Mouse (Mus musculus) forebrain, embryonic 13.5 days (tissue): ENCODE measurements at regions not wholly inside any gene's neighbourhood (a gene's known extent, or its start where the extent isn't known, plus 50 kb on each side); places are given as distances from the start of the nearest gene placed in this dataset.

Experiments used
- ATAC-seq: fragments of 200-750 bp; cut with Nextera tagmentation; 2 replicates; pipeline ENCODE4 v1.8.0; 2017
- H3K27ac ChIP-seq: fragments of 300-500 bp; sonication (generic); 2 replicates; pipeline ENCODE4 v1.5.1; 2015; ENCODE audit warnings: inconsistent platforms, mild to moderate bottlenecking, moderate library complexity
- H3K27me3 ChIP-seq: fragments of 300-500 bp; sonication (generic); 2 replicates; pipeline ENCODE4 v1.6.1; 2015; ENCODE audit warnings: mild to moderate bottlenecking, inconsistent platforms
- H3K36me3 ChIP-seq: fragments of 300-500 bp; sonication (generic); 2 replicates; pipeline ENCODE4 v1.6.1; 2015; ENCODE audit warnings: mild to moderate bottlenecking, inconsistent platforms; ENCODE audit not compliant: poor library complexity, severe bottlenecking
- H3K4me1 ChIP-seq: fragments of 300-500 bp; sonication (generic); 2 replicates; pipeline ENCODE4 v1.6.1; 2015; ENCODE audit warnings: inconsistent platforms
- H3K4me2 ChIP-seq: fragments of 300-500 bp; sonication (generic); 2 replicates; pipeline ENCODE4 v1.6.1; 2015; ENCODE audit warnings: inconsistent platforms, mild to moderate bottlenecking, moderate library complexity
- H3K4me3 ChIP-seq: fragments of 300-500 bp; sonication (generic); 2 replicates; pipeline ENCODE4 v1.5.1; 2015; ENCODE audit warnings: mild to moderate bottlenecking, inconsistent platforms
- H3K9ac ChIP-seq: fragments of 300-500 bp; sonication (generic); 2 replicates; pipeline ENCODE4 v1.6.1; 2015; ENCODE audit warnings: mild to moderate bottlenecking, inconsistent platforms
- H3K9me3 ChIP-seq: fragments of 300-500 bp; sonication (generic); replicated peaks from 2 replicates; pipeline ENCODE4 v1.6.1; 2016; ENCODE audit warnings: inconsistent platforms
- WGBS: fragments of 180-500 bp; shearing (Covaris S2); methylation state at CpG from one replicate; pipeline ENCODE4 v1.1.7; 2015; 5-methylcytosine and 5-hydroxymethylcytosine counted together

DNA sequence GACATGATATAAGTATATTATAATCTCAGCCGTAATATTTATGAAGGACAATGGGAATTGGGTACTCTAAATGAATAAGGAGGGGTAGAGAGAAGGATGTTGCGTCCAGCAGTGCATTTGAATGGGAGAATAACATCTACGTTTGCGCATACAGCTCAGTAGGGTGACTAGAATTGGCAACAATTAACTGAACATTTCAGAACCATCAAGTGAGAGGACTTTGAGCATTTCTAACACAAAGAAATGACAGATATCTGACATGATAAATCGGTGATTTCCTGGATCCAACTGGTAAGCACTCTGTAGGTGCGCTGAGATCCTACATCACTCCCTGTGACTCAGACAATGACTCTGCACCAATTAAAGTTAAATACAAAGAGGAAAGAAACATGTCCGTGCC lies 431.3 kb downstream of the Ipmk start:
- Histone ChIP-seq H3K27me3 (no peaks in the 10 kb centered on the region), H3K4me1 (no peaks in the 10 kb centered on the region), H3K4me2 (no peak overlapping the region), H3K9ac (no peak overlapping the region), H3K27ac (no peak overlapping the region), H3K9me3 (no peaks in the 10 kb centered on the region), H3K36me3 (no peaks in the 10 kb centered on the region), H3K4me3 (no peak overlapping the region)
- WGBS = 86% methylated on average over 7 of the region's 7 CpGs
- ATAC-seq = no peak

DNA sequence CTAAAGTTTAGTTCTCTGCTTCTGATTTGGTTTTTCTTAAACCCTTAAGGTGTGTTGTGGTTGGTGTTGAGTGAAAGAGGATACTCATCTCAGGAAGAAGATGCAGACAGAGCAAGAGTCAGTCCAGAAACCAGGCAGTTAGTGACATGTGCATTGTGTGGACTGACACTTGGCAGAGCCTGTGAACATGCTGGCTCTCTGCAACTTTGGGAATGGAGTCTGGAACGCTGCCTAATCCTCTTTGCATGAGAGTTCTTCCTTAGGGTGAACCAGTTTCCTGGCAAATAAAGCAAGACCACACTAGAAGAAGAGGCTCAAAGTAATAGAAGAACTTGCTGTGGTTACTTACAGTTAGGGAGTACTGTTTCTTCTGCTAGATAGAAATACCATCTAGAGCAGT lies 441.7 kb downstream of the Ipmk start:
- H3K27ac ChIP-seq = no peak overlapping the region
- H3K9ac ChIP-seq = no peak overlapping the region
- no peak overlapping the region for H3K4me2 ChIP-seq
- H3K4me1 ChIP-seq = no peaks in the 10 kb centered on the region
- H3K27me3 ChIP-seq = no peaks in the 10 kb centered on the region
- no peak for ATAC-seq
- H3K4me3 ChIP-seq = no peak overlapping the region
- H3K9me3 ChIP-seq = no peaks in the 10 kb centered on the region
- H3K36me3 ChIP-seq = no peaks in the 10 kb centered on the region
- WGBS = 68% methylated on average over 1 of the region's 1 CpGs

GRCm38 (mm10) chr10:71789936-71790335 lies 442.4 kb downstream of the Ipmk start:
- Histone ChIP-seq H3K9ac (no peak overlapping the region), H3K27me3 (no peaks in the 10 kb centered on the region), H3K4me3 (no peak overlapping the region), H3K36me3 (no peaks in the 10 kb centered on the region), H3K27ac (no peak overlapping the region), H3K4me2 (no peak overlapping the region), H3K9me3 (no peaks in the 10 kb centered on the region), H3K4me1 (no peaks in the 10 kb centered on the region)
- ATAC-seq = no peak
- whole genome bisulfite sequencing = 77% methylated on average over 1 of the region's 1 CpGs

- WGBS = 92% methylated on average over 2 of the region's 2 CpGs
These were observed 451.1 kb downstream of the Ipmk start for GRCm38 (mm10) chr10:71798638-71799037.

DNA sequence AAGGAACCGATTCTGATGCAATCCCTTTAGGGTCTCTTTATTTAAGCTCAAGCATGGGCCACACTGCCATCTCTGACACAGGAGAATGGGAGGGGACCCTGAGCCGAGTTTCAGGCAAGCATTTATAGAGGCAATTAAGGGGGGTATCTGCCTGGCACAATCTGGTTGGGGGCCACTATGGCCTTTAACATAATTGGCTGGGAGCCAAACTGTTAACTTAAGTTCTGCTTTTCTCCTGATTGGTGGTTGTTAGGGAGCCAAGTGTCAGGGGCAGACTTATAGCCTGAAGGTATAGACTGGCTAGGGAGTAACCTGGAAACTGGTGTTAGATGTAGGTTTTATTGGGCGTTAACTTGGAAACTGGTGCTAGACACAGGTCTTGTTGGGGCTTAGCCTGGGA lies 454.9 kb downstream of the Ipmk start:
- no peak for ATAC-seq
- Histone ChIP-seq H3K4me3 (no peak overlapping the region), H3K4me2 (no peak overlapping the region), H3K27me3 (no peaks in the 10 kb centered on the region), H3K36me3 (no peaks in the 10 kb centered on the region), H3K4me1 (no peaks in the 10 kb centered on the region), H3K9me3 (no peaks in the 10 kb centered on the region), H3K27ac (no peak overlapping the region), H3K9ac (no peak overlapping the region)
- WGBS = 69% methylated on average over 3 of the region's 3 CpGs

More at GRCm38 (mm10) chr10:71798638-71799037, 451.1 kb downstream of the Ipmk start:
- Histone ChIP-seq H3K4me1 (no peaks in the 10 kb centered on the region), H3K9me3 (no peaks in the 10 kb centered on the region), H3K36me3 (no peaks in the 10 kb centered on the region), H3K27ac (no peak overlapping the region), H3K4me3 (no peak overlapping the region), H3K4me2 (no peak overlapping the region), H3K27me3 (no peaks in the 10 kb centered on the region), H3K9ac (no peak overlapping the region)
- no peak for ATAC-seq

GRCm38 (mm10) chr10:71832633-71833032 lies 485.1 kb downstream of the Ipmk start:
- Histone ChIP-seq H3K4me2 (no peak overlapping the region), H3K36me3 (no peaks in the 10 kb centered on the region), H3K9ac (no peak overlapping the region), H3K27ac (no peak overlapping the region), H3K9me3 (no peaks in the 10 kb centered on the region), H3K4me1 (no peaks in the 10 kb centered on the region), H3K27me3 (no peaks in the 10 kb centered on the region), H3K4me3 (no peak overlapping the region)
- 74% methylated on average over 2 of the region's 2 CpGs for WGBS
- ATAC-seq = 0 out of 2 replicates have a peak, but pooled peaks have one; percentile 43

DNA sequence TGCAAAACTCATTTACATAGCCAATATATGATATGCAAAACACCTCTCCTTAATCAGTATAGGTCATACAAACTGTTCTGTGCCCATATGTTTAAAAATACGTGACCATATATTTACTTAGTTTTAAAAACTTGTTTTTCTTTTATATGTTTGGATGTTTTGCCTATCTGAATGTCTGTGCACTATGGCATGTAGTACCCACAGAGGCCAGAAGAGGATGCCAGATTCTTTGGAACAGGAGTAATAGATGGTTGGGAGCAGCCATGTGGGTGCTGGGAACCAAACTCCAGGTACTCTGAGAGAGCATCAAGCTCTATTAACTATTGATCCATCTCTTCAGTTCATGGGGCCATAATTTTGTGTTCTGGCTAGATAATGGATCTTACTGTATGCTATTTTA lies 487.5 kb downstream of the Ipmk start:
- no peak overlapping the region for H3K4me3 ChIP-seq
- H3K9ac ChIP-seq = no peak overlapping the region
- WGBS = 79% methylated on average over 1 of the region's 1 CpGs
- ATAC-seq = no peak
- no peaks in the 10 kb centered on the region for H3K4me1 ChIP-seq
- no peak overlapping the region for H3K27ac ChIP-seq
- no peak overlapping the region for H3K4me2 ChIP-seq
- no peaks in the 10 kb centered on the region for H3K27me3 ChIP-seq
- H3K36me3 ChIP-seq = no peaks in the 10 kb centered on the region
- H3K9me3 ChIP-seq = no peaks in the 10 kb centered on the region

DNA sequence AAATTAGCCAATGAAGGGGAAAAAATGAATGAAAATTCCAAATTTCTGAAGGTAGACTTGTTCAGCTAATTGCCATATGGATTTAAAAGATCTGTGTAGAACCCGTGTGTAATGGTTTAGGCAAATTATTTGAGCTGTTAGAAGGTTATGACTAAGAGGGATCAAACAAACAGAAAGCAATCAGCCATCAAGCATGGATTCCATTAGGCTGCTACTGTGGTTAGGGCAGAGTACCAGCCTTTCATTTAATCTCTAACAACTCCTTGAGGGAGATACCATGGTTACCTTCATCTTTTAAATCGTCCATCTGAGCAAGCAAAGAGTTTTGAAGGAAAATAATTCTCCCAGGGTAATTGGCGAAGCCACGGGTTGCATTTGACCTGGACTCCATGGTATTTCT lies 509.5 kb downstream of the Ipmk start:
- Histone ChIP-seq H3K4me2 (peak overlapping the region; percentile 41), H3K4me3 (no peak overlapping the region), H3K4me1 (peaks cover 10% of the 10 kb centered on the region), H3K9ac (no peak overlapping the region), H3K27ac (peak overlapping the region; percentile 40; the same call in 1 of the 2 replicates), H3K27me3 (no peaks in the 10 kb centered on the region), H3K9me3 (no peaks in the 10 kb centered on the region), H3K36me3 (no peaks in the 10 kb centered on the region)
- ATAC-seq = peak; percentile 52
- 36% methylated on average over 4 of the region's 4 CpGs for WGBS

DNA sequence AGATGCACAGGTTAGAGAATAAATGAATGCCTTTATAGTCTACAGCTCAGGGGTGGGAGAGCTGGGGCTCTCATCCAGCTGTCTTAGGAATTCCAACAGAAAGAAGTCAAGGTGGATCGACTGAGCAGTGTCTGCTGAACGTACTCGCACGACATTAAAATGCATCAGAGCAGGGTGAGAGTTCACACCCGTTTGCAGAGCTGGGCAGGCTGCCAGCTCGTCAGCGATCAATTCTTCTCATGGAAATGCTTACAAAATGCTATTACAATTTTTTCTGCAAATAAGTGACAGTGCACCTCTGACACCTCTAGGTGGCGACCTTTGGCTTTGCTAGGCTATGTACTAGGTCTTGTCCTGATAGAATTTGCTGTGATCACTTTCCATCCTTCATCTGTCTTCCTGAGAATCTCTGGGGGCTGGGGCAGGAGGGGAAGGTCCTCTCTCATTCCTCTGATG lies 510.0 kb downstream of the Ipmk start:
- no peaks in the 10 kb centered on the region for H3K36me3 ChIP-seq
- no peak overlapping the region for H3K27ac ChIP-seq
- peak; percentile 96 for ATAC-seq
- H3K9me3 ChIP-seq = no peaks in the 10 kb centered on the region
- peaks cover 10% of the 10 kb centered on the region for H3K4me1 ChIP-seq
- H3K4me3 ChIP-seq = no peak overlapping the region
- H3K4me2 ChIP-seq = peak overlapping the region; percentile 41
- H3K27me3 ChIP-seq = no peaks in the 10 kb centered on the region
- 13% methylated on average over 8 of the region's 8 CpGs for WGBS
- no peak overlapping the region for H3K9ac ChIP-seq

DNA sequence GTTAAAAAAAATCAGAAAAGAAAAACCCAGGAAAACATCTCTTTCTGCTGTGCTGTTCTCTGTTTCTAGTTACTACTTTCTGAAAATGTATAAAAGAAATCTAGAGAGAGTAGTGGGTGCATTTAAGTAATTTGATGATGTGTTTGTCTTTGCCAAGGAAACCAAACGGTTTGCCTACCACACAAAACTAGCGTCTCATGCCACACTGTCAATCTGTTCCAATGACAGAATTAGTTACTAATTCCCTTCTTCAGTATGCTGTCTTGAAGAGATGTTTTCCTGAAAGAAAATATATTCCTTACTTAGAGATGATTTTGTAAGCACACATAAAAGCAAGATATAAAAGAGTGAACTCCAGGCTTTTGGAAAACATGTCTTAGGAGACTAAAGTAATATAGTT lies 546.2 kb downstream of the Ipmk start:
- no peaks in the 10 kb centered on the region for H3K9me3 ChIP-seq
- H3K4me3 ChIP-seq = no peak overlapping the region
- no peak for ATAC-seq
- peaks cover 7% of the 10 kb centered on the region; the same call in 1 of the 2 replicates for H3K4me1 ChIP-seq
- WGBS = 74% methylated on average over 2 of the region's 2 CpGs
- no peaks in the 10 kb centered on the region for H3K36me3 ChIP-seq
- H3K27me3 ChIP-seq = no peaks in the 10 kb centered on the region
- no peak overlapping the region for H3K27ac ChIP-seq
- H3K4me2 ChIP-seq = no peak overlapping the region
- H3K9ac ChIP-seq = no peak overlapping the region

GRCm38 (mm10) chr10:71905029-71905428 lies 557.5 kb downstream of the Ipmk start:
- H3K4me2 ChIP-seq = no peak overlapping the region
- 80% methylated on average over 4 of the region's 4 CpGs for WGBS
- no peaks in the 10 kb centered on the region for H3K4me1 ChIP-seq
- H3K36me3 ChIP-seq = no peaks in the 10 kb centered on the region
- H3K4me3 ChIP-seq = no peak overlapping the region
- H3K27ac ChIP-seq = no peak overlapping the region
- H3K9me3 ChIP-seq = no peaks in the 10 kb centered on the region
- no peak overlapping the region for H3K9ac ChIP-seq
- no peaks in the 10 kb centered on the region for H3K27me3 ChIP-seq
- ATAC-seq = no peak
